Mouse (Mus musculus) megakaryocyte, embryonic 14.5 days (primary cell): ENCODE results near the gene Fbxl7.

Experiments used
- FLI1 ChIP-seq: IDR thresholded peaks from 2 replicates; pipeline ENCODE4 v1.6.1; 2012; ENCODE audit warnings: low read length, inconsistent platforms, mixed read lengths
- GATA1 ChIP-seq: IDR thresholded peaks from 3 replicates; pipeline ENCODE4 v1.6.1; 2012; ENCODE audit warnings: mixed read lengths, low read length, inconsistent platforms, borderline replicate concordance

DNA sequence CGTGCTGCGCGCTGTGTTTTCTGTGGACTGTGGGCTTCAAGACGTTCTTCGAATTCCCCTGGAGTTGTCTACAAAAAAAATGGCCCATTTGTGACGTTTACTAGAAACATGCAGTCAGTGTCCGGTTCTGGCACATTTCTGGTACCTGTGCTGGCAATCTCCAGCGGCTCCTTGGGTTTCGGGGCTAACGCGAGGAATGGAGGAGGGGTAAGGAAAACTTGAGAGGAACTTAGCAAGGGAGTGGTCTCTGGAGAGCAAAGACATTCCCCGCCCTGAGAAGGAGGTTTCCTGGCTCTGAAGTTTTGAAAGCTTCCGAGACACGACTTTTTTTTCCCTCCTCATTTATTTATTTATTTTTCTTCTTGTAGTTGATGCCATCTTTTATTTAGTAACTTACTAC, 381 bp upstream of the Fbxl7 start:
- TF ChIP-seq GATA1 (no peak), FLI1 (no peak)
